Mouse (Mus musculus): ENCODE data around the gene Slf2. TPM values are rescaled to one million over a fixed set of nuclear protein-coding genes. Genes with fewer than 3 reads are reported as not detected.

Gene Slf2
- 22.5 and 30.9 TPM in 2 replicates for total RNA-seq (2023)

GRCm38 (mm10) chr19:44930744-44931453 lies at the start of gene Slf2:
Gene Slf2 (plus strand): TSS chr19:44931151.

DNA sequence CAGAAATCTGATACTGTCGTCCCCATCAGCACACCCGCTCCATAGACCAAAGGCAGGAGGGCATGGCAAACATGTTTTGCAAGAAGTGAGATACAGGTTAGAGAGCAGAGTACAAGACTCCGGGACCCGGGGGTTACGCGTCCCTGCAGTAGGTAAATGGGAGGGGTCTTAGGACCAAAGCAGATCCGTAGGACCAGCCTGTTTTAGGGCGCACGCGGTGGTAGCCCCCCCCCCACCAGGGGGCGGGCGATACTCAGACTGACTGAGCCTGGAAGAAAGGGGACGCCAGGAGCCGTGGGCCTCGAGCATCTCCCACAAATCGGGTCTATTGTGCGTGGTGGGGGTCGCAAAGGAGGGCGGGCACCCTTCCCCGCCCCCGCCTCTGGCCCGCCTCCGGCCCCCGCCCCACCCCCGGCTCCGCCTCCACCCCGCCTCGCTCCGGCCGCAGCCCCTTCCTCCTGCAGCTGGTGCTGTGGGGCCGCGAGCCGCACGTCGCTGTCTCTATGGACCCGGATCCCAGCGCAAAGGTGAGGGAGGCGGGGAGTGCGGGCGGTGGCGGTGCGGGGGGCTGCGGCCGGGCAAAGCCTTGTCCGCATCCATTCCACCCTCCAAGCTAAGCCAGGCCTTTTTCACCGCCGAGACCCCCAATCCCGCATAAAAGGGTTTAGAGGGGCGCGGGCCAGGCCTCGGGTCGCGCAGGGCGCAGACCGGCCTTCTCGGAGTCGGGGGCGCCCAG lies 58.0 kb downstream of the Slf2 start, which contains the start of gene Sema4g:
Sema4g (plus strand) TSS at position 271 of the 736 bp plus-strand sequence.

DNA sequence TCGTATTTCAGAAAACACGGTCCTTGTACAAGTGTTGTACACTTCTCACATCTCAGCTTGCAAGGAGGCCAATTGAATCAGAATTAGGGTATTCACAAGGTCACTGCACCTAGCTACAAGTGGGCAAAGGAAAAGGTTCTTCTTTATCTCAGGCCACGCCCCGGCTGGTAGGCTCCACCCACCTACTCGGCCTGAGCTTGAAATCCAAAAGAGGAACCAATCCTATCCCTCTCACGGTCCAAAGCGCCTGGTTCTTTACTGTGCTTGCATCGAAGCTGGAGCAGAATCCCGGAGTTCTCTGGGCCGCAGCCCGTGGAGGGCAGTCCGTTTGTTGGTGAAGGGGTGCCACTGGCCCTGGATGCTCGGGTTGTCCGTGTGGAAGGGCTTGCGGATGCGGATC lies 74.5 kb downstream of the Slf2 start, which contains the start of gene Twnk:
Twnk (plus strand) TSS at position 220 of the 400 bp plus-strand sequence.

DNA sequence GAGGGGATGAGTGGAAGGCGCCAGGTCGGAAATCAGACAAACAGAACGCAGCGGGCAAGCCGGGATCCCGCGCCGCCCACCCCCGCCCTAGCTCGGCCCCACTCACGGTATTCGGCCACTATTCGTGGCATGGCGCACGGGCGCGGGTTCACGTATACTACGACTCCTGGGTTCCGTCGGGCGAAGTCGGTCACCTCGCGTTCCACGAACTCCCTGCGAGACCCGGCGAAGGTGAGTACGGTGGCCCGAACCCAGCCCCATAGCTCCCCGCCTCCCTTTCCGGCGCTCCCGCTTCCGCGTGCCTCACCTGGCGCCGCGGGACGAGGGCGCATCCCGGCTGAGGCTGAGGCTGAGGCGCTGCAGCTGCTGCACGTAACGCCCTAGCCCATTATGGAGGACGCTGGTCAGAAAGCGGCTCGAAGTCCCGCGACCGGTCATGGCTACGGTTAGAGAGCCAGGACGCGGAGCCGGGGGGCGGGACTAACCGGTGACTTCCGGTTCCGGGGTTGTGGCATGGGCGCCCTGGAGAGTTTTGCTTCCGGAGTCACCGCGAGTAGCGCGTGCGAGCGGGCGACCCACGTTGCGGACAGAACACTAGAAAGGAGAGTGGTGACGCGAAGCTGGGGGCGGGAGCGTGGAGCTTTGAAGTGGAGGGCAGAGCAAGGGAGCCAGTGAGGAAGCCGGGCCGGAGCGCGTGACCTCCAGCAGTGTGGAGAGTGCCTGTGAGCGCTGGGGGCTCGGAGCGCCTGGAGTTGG lies 75.2 kb downstream of the Slf2 start, which contains the start of gene Mrpl43:
Mrpl43 (minus strand) TSS at position 486 of the 756 bp plus-strand sequence.

GRCm38 (mm10) chr19:45014335-45014971 lies 83.5 kb downstream of the Slf2 start, which contains the start of gene Lzts2:
Gene Lzts2 (plus strand): TSS chr19:45014414.

Other genes with a start within 250 kb of the Slf2 start
- not detected in 2 replicates for gene Pax2, start 175.1 kb upstream of the Slf2 start, total RNA-seq (2023)
- not detected in 2 replicates for gene Sema4g, start 58.0 kb downstream of the Slf2 start, total RNA-seq (2023)
- 5.9 and 7.2 TPM in 2 replicates for gene Twnk, start 74.5 kb downstream of the Slf2 start, total RNA-seq (2023)
- 35.2 and 44.8 TPM in 2 replicates for gene Mrpl43, start 75.3 kb downstream of the Slf2 start, total RNA-seq (2023)
- gene Lzts2, start 83.3 kb downstream of the Slf2 start, total RNA-seq (2023), result 0.16 and 0.43 TPM in 2 replicates
- not detected in 2 replicates for gene Pdzd7, start 114.6 kb downstream of the Slf2 start, total RNA-seq (2023)
- 14.5 and 17.5 TPM in 2 replicates for gene Sfxn3, start 116.4 kb downstream of the Slf2 start, total RNA-seq (2023)
- gene Kazald1, start 144.1 kb downstream of the Slf2 start, total RNA-seq (2023), result 0.57 TPM in 1 of 2 replicates, not detected in the other
- not detected in 2 replicates for gene Tlx1, start 219.5 kb downstream of the Slf2 start, total RNA-seq (2023)